Mouse (Mus musculus): ENCODE results near the gene Fuk.

GRCm38 (mm10) chr8:110917415-110917814, 15.1 kb upstream of the Fuk start:
- TF ChIP-seq CTCF (IDR thresholded peaks at IDR 0.05; ENCODE audit: extremely low read depth, insufficient read depth, insufficient read length, insufficient replicate concordance) (no peak), POLR2A (IDR thresholded peaks at IDR 0.05; ENCODE audit: low read depth, low read length) (no peak)

Data from spleen, adult 2 months (tissue).